Mouse (Mus musculus) cerebral cortex, adult 2 months (tissue): ENCODE results near the gene Comt.

Experiments used
- WGBS: fragments of 180-500 bp; shearing (Covaris S2); methylation state at CpG from one replicate; pipeline ENCODE4 v1.1.7; 2018; 5-methylcytosine and 5-hydroxymethylcytosine counted together

Gene Comt

GRCm38 (mm10) chr16:18357977-18358376 lies 68.7 kb downstream of the Comt start:
- WGBS = 87% methylated on average over 6 of the region's 6 CpGs

GRCm38 (mm10) chr16:18356961-18357360 lies 69.7 kb downstream of the Comt start:
- WGBS = 51% methylated on average over 1 of the region's 1 CpGs
